Mouse (Mus musculus) neural tube, embryonic 14.5 days (tissue): Measurements from ENCODE around the gene Kcnma1. TPM values are rescaled to one million over a fixed set of nuclear protein-coding genes. Genes with fewer than 3 reads are reported as not detected.

Source experiments
- ATAC-seq: fragments of 200-750 bp; cut with Nextera tagmentation; 2 replicates; pipeline ENCODE4 v1.8.0; 2017; ENCODE audit warnings: low read depth, mild to moderate bottlenecking, moderate TSS enrichment, moderate library complexity
- H3K27ac ChIP-seq: fragments of 300-500 bp; sonication (generic); 2 replicates; pipeline ENCODE4 v1.5.1; 2014; ENCODE audit warnings: low read depth, mild to moderate bottlenecking, control low read depth, low read length, moderate library complexity, mixed read lengths
- H3K27me3 ChIP-seq: fragments of 300-500 bp; sonication (generic); 2 replicates; pipeline ENCODE4 v1.6.1; 2014; ENCODE audit warnings: low read length; ENCODE audit not compliant: control insufficient read depth, insufficient read depth
- H3K36me3 ChIP-seq: fragments of 300-500 bp; sonication (generic); 2 replicates; pipeline ENCODE4 v1.6.1; 2014; ENCODE audit warnings: low read length, mixed read lengths; ENCODE audit not compliant: control insufficient read depth, insufficient read depth
- H3K4me1 ChIP-seq: fragments of 300-500 bp; sonication (generic); 2 replicates; pipeline ENCODE4 v1.6.1; 2014; ENCODE audit warnings: low read length; ENCODE audit not compliant: control insufficient read depth, insufficient read depth
- H3K4me2 ChIP-seq: fragments of 300-500 bp; sonication (generic); 2 replicates; pipeline ENCODE4 v1.6.1; 2014; ENCODE audit warnings: mild to moderate bottlenecking, low read depth, low read length, control low read depth
- H3K4me3 ChIP-seq: fragments of 300-500 bp; sonication (generic); 2 replicates; pipeline ENCODE4 v1.5.1; 2014; ENCODE audit warnings: low read depth, low read length, control low read depth, mixed read lengths
- H3K9ac ChIP-seq: fragments of 300-500 bp; sonication (generic); replicated peaks from 2 replicates; pipeline ENCODE4 v1.6.1; 2014; ENCODE audit warnings: low read depth, mild to moderate bottlenecking, control low read depth, low read length, mixed read lengths
- H3K9me3 ChIP-seq: fragments of 300-500 bp; sonication (generic); 2 replicates; pipeline ENCODE4 v1.6.1; 2016; ENCODE audit warnings: low read length; ENCODE audit not compliant: control insufficient read depth
- whole genome bisulfite sequencing: fragments of 180-500 bp; shearing (Covaris S2); extraction: QIAGEN DNeasy Blood & Tissue Kit; methylation state at CpG from one replicate; pipeline ENCODE4 v1.1.7; 2014; 5-methylcytosine and 5-hydroxymethylcytosine counted together
- polyA plus RNA-seq: library from polyadenylated mRNA; unstranded; fragments of >200 nt; fragmentation: Nextera tagmentation; extraction: Ambion mirVana; gene quantifications from 2 replicates; pipeline ENCODE4 v1.2.1, GENCODE M21; 2014

Kcnma1 gene
- polyA plus RNA-seq, 1 experiment from 2014 or later, result 28.9 TPM

- Histone ChIP-seq H3K27ac (no peak overlapping the region), H3K9ac (no peak overlapping the region), H3K4me3 (no peak overlapping the region), H3K9me3 (no peaks in the 10 kb centered on the region), H3K27me3 (no peaks in the 10 kb centered on the region), H3K4me2 (no peak overlapping the region), H3K4me1 (no peaks in the 10 kb centered on the region), H3K36me3 (no peaks in the 10 kb centered on the region)
- WGBS, result 76% methylated on average over 3 of the region's 3 CpGs
- no peak for ATAC-seq
Measured at GRCm38 (mm10) chr14:23565931-23566330, 448.4 kb downstream of the Kcnma1 start.

DNA sequence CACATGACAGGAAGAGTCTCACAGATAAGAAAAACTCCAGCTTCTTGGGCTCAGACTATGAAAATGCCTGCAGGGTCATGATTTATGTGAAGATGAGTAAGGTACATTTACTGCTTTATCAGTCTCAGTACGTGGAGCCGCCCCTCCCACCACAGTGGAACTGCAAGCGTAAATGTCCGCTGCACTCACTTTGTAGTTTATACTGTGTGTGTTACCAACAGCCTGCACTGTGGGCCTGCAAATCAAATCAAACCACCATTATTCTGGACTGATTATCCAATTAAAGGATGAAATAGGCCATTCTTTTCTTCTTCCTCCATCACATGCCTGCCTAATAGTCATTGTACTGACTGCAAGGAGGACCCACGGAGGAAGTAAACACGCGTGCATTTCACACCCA is 449.8 kb downstream of the Kcnma1 start:
- H3K9me3 ChIP-seq, result no peaks in the 10 kb centered on the region
- no peak; the same call in 1 of the 2 replicates for ATAC-seq
- H3K4me2 ChIP-seq, result no peak overlapping the region
- no peaks in the 10 kb centered on the region for H3K27me3 ChIP-seq
- no peak overlapping the region for H3K4me3 ChIP-seq
- H3K36me3 ChIP-seq, result no peaks in the 10 kb centered on the region
- no peaks in the 10 kb centered on the region for H3K4me1 ChIP-seq
- H3K9ac ChIP-seq, result no peak overlapping the region
- H3K27ac ChIP-seq, result no peak overlapping the region
- WGBS, result 32% methylated on average over 7 of the region's 7 CpGs

DNA sequence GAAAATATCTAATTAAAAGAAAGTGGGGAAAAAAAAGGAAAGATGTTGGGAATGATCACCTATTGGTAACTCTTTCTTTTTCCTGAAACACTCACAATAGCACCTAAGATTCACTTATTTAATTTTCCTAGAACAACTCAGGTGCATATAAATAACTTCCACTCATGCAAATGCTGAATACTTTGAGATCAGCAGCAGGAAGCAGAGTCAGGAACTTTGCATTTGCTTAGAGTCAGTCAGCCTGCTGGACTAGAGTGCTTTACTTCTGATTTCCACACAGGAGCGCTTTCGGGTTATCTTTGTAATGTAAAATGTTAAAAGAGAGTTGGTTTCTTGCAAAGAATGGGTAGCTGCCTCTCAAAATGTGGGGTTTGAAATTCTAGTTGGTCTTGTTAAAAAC is 451.1 kb downstream of the Kcnma1 start:
- no peak overlapping the region for H3K27ac ChIP-seq
- no peak overlapping the region for H3K4me3 ChIP-seq
- no peak overlapping the region for H3K4me2 ChIP-seq
- no peaks in the 10 kb centered on the region for H3K9me3 ChIP-seq
- H3K27me3 ChIP-seq, result no peaks in the 10 kb centered on the region
- no peaks in the 10 kb centered on the region for H3K4me1 ChIP-seq
- 79% methylated on average over 2 of the region's 2 CpGs for WGBS
- no peak for ATAC-seq
- H3K9ac ChIP-seq, result no peak overlapping the region
- H3K36me3 ChIP-seq, result no peaks in the 10 kb centered on the region

DNA sequence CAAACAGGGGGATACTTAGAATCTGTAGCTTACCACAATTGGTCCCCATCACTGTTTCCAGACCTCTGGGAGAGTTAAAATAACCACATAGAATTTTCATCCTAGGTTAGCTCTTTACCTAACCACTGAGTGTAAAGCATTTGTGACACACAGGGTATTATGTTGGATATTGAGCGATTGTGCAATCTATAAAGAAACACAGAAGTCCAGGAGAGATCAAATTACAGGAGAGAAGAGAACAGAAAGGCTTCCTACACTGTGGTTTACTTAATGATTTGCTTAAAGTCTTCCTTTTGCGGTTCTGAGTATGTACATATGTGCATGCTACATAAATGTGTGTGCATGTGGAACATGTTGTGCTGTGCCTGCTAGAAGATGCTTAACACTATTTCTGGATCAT is 458.6 kb downstream of the Kcnma1 start:
- H3K4me2 ChIP-seq, result no peak overlapping the region
- no peak overlapping the region for H3K9ac ChIP-seq
- H3K27me3 ChIP-seq, result no peaks in the 10 kb centered on the region
- H3K27ac ChIP-seq, result no peak overlapping the region
- no peaks in the 10 kb centered on the region for H3K9me3 ChIP-seq
- H3K4me1 ChIP-seq, result no peaks in the 10 kb centered on the region
- no peak for ATAC-seq
- H3K36me3 ChIP-seq, result no peaks in the 10 kb centered on the region
- no peak overlapping the region for H3K4me3 ChIP-seq
- 81% methylated on average over 2 of the region's 2 CpGs for WGBS

DNA sequence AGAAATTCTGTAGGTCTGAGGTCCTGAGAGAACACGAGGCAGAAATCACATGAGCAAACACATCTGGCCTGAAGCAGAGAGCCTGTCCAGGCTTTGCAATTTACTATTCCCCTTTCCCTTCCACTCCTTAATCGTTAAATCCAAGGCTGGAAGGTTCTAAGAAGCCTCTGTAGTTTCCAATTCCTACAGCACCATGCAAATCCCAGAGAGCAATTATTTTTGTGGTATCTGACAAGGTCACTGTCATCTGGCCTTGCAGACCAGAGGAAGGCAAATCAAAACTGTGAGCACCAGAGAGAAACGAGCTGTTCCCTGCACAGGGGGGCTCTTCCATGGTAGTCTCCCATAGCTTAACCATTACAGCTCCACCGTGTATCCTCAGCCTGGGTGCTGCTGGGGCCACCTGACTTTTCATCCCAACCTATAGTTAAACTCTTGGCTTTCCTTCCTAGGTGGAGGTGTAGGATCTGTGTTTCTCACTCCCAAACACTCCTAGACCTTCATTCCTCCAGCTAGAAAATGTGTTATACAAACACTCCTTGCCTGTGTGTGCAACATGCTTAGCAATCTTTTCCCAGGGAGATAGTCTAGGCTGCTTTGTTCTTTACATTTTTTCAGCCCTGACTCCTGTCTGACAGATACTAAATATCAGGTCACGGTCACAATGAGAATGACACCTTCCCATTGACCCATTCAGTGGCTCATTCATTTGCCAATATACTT is 461.9 kb downstream of the Kcnma1 start:
- Histone ChIP-seq H3K9me3 (no peaks in the 10 kb centered on the region), H3K9ac (no peak overlapping the region), H3K4me2 (no peak overlapping the region), H3K36me3 (no peaks in the 10 kb centered on the region), H3K27me3 (no peaks in the 10 kb centered on the region), H3K27ac (no peak overlapping the region), H3K4me3 (no peak overlapping the region), H3K4me1 (no peaks in the 10 kb centered on the region)
- 47% methylated on average over 5 of the region's 5 CpGs for WGBS
- ATAC-seq, result no peak

GRCm38 (mm10) chr14:23550467-23550866 is 463.8 kb downstream of the Kcnma1 start:
- Histone ChIP-seq H3K9ac (no peak overlapping the region), H3K36me3 (no peaks in the 10 kb centered on the region), H3K4me1 (no peaks in the 10 kb centered on the region), H3K9me3 (no peaks in the 10 kb centered on the region), H3K27me3 (no peaks in the 10 kb centered on the region), H3K4me3 (no peak overlapping the region), H3K4me2 (no peak overlapping the region), H3K27ac (no peak overlapping the region)
- ATAC-seq, result no peak
- 87% methylated on average over 3 of the region's 3 CpGs for WGBS

DNA sequence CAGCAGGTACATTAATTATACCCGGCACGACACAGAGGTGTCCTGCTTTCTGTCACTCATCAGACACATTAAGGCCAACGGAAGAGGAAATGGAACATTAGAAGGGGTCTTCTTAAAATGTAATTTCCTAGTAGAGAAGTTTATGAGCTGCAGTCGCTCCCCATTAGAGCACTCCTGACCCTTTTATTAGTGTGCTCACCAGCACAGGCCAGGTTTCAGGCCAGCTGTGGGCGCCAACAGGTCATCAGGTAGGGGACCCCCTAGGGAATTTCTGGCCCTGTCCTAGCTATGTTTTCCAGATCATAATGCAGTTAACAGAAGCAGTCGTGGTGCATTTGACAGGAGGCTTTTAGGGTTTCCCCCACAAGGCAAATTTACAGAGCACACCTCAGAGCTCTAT is 472.2 kb downstream of the Kcnma1 start:
- no peaks in the 10 kb centered on the region for H3K36me3 ChIP-seq
- H3K4me3 ChIP-seq, result no peak overlapping the region
- H3K27ac ChIP-seq, result no peak overlapping the region
- H3K4me1 ChIP-seq, result no peaks in the 10 kb centered on the region
- H3K9ac ChIP-seq, result no peak overlapping the region
- no peak overlapping the region for H3K4me2 ChIP-seq
- H3K27me3 ChIP-seq, result no peaks in the 10 kb centered on the region
- ATAC-seq, result no peak
- 86% methylated on average over 6 of the region's 6 CpGs for WGBS
- no peaks in the 10 kb centered on the region for H3K9me3 ChIP-seq

- WGBS, result 89% methylated on average over 3 of the region's 3 CpGs
- H3K9me3 ChIP-seq, result no peaks in the 10 kb centered on the region
- no peak overlapping the region for H3K9ac ChIP-seq
- H3K36me3 ChIP-seq, result no peaks in the 10 kb centered on the region
- no peak overlapping the region for H3K27ac ChIP-seq
- no peak for ATAC-seq
- H3K4me3 ChIP-seq, result no peak overlapping the region
- no peak overlapping the region for H3K4me2 ChIP-seq
- H3K27me3 ChIP-seq, result no peaks in the 10 kb centered on the region
- no peaks in the 10 kb centered on the region for H3K4me1 ChIP-seq
Measured at GRCm38 (mm10) chr14:23539621-23540020, 474.7 kb downstream of the Kcnma1 start.

DNA sequence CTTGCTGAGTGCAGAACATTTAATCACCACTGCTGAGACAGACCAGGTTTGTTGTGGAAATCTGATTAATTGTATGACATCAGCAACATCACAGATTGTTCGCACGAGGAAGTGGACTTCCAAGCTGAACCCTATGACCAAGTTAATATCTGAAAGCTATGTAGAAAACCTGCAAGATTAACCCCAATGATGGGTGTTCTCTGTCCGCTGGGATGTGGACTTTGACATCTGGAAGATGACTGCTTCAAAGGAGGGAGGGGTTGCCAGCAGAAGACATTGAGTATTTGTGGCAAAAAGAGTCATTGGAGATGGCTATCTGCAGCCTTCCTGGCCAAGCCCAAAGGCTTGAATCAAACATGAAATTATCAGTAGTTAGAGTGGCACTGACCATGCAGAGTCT is 480.9 kb downstream of the Kcnma1 start:
- Histone ChIP-seq H3K36me3 (no peaks in the 10 kb centered on the region), H3K9ac (no peak overlapping the region), H3K27ac (no peak overlapping the region), H3K4me3 (no peak overlapping the region), H3K27me3 (no peaks in the 10 kb centered on the region), H3K4me2 (no peak overlapping the region), H3K4me1 (no peaks in the 10 kb centered on the region), H3K9me3 (no peaks in the 10 kb centered on the region)
- no peak for ATAC-seq
- WGBS, result 68% methylated on average over 3 of the region's 3 CpGs
